Mouse (Mus musculus): Measurements from ENCODE around the gene Miip. TPM values are rescaled to one million over a fixed set of nuclear protein-coding genes. Genes with fewer than 3 reads are reported as not detected.
A peak's percentile ranks its signal among the peaks of the same experiment; 100 is the strongest.

The Miip gene
- total RNA-seq (2021) = 1 to 10 TPM; 9.1 TPM
- long read RNA-seq, experiment 1, transcript Miip-201 (10 exons, 1,813 nt) = major isoform, 6 of 27 reads
- long read RNA-seq, experiment 1, partial matches to known transcripts = 0 of 27 reads
- long read RNA-seq, experiment 1, other reads (novel, unspliced or antisense) = 18 of 27 reads
- long read RNA-seq, experiment 2, transcript Miip-201 (10 exons, 1,813 nt) = major isoform, 9 of 26 reads
- long read RNA-seq, experiment 2, partial matches to known transcripts = 1 of 26 reads
- long read RNA-seq, experiment 2, other reads (novel, unspliced or antisense) = 15 of 26 reads

GRCm38 (mm10) chr4:147868450-147869031, at the start of gene Miip, which contains the start of gene Fv1:
Gene Miip, minus strand, starts transcription at chr4:147868816.
Gene Fv1, plus strand, starts transcription at chr4:147868979.
- peak; percentile 92 for DNase-seq
- intact Hi-C loops (cut with DNase I) = no loop called here

DNA sequence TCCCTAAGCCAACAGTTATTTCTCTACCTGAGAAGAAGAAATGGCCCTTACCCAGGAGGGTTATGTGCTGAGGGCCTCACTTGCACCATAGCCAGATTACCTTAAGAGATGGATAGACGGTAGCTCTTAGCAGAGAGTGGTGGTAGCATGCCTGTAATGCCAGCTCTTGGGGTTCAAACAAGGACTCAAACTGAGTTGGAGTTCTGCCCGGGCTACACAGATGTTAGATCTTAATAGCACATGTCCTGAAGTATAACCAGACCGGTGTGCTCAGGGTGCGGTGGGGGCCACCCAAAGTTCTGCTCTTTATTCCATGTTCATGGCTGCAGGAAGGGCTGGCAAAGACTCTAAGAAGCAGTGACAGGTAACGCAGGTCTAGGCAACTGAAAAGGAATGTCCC, 40.9 kb upstream of the Miip start:
- DNase-seq = peak; percentile 33 to 65
- intact Hi-C loops (cut with DNase I) = no loop called here

- intact Hi-C loops (cut with DNase I) = no loop called here
Observed at GRCm38 (mm10) chr4:147906230-147906629, 37.6 kb upstream of the Miip start.

GRCm38 (mm10) chr4:147905090-147905659, 36.6 kb upstream of the Miip start:
- intact Hi-C loops (cut with DNase I) = no loop called here

More at GRCm38 (mm10) chr4:147906230-147906629, 37.6 kb upstream of the Miip start:
- DNase-seq = no peak

GRCm38 (mm10) chr4:147904313-147905089, 35.9 kb upstream of the Miip start, which contains the start of gene Mfn2:
Gene Mfn2, minus strand, starts transcription at chr4:147904704.
- DNase-seq = peak; percentile 88 to 92
- intact Hi-C loops (cut with DNase I) = no loop called here

More at GRCm38 (mm10) chr4:147905090-147905659, 36.6 kb upstream of the Miip start:
- no peak for DNase-seq

DNA sequence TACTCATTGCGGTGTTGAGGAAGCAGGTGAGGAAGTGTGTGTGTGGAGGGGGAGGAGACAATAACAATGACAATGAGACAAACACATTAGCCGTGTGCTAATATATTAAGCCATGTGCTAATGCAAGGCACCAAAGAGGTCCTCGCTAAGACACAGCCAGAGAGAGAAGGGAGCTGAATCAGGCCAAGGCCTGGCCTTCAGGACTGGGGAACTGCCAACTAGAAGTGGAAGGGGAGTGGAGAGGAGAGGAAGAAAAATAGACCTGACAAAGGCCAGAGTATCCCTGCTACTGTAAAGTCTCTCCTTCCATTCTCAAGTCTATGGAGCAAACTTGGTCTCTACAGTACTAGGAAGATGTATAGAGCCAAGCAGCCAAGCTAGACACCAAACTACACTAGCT, 35.0 kb upstream of the Miip start:
- no peak for DNase-seq
- intact Hi-C loops (cut with DNase I) = no loop called here

DNA sequence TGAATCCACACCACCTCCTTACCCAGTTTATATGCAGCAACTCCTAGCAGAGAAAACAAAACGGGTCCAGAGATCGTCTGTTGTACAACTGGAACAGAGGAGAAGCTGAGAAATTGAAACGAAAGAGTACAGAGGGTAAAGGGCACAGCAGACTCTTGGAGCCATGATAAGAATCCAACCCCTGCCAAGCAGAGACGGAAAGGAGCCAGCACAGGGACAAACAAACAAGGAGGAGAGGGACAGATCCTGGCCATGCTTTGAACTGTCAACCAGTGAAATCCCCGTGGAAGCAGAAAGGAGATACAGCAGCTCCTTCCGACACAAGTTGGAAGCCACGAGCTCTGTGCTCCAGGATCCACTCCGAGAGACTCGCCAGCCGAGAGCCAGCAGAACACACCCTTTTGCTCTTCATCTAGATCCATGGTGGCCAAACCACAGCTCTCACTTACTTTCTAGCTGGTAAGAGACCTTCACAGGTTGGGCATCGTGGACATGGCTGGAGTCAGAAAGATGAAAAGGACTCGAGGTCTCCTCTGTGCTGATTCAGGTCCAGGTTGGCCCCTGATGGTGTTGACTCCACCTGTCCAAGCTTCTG, 34.4 kb upstream of the Miip start:
- no peak for DNase-seq
- intact Hi-C loops (cut with DNase I) = no loop called here

DNA sequence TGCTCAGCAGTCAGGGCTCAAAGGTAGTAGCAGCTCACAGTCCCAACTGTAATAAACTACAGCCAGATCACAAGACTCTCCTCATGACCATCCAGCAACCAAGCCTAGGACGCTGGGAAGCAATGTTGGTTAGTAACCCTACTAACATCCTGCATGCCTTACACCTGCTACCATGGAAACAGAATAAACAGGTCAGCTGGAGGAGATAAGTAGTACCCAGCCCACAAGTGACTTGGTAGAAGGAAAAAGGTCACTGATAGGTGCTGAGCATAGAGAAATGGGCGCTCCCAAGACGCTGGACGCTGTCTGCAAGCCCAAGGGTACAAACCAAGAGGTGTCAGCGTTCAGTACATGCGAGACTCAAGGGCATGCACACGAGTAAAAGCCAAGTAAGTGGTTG, 31.8 kb upstream of the Miip start:
- no peak for DNase-seq
- intact Hi-C loops (cut with DNase I) = no loop called here

DNA sequence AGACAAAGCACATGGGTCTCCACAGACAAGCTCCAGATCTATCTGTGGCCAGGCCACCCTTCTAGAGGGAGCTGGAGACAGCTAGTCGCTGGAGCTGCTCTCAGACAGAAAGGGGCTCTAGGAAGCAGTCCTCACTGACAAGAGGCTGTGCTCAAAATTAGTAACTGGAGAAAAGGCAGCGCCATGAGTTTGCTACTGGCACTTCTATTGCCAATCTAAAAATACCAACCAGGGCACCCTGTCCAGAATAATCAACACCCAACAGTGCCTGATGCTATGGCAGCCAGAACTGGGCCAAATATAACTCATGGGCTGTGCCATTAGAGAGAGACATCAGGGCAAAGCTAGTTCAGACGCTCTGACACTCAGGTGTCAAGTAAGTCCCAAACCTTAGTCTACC, 28.7 kb upstream of the Miip start:
- DNase-seq = peak in 1 of 2 experiments; percentile 50
- intact Hi-C loops (cut with DNase I) = no loop called here

DNA sequence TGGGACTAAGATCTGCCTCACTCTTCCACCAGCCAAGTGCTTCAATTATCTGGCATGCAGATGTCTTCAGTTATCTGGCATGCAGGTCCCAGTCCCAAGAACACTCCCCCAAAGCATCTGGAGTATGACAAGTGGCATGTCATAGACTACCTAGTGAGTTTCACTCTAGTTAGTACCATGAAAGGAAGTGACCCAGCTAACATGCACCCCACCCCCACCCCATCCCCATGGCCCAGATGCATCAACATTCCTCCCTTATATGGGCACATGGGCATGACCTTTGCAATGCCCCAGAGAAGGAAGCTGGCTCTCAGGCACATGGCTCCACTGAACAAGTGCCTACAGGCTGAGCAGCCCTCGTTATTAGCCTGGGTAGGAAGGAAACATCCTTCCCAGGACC, 27.8 kb upstream of the Miip start:
- intact Hi-C loops (cut with DNase I) = no loop called here
- DNase-seq = no peak

DNA sequence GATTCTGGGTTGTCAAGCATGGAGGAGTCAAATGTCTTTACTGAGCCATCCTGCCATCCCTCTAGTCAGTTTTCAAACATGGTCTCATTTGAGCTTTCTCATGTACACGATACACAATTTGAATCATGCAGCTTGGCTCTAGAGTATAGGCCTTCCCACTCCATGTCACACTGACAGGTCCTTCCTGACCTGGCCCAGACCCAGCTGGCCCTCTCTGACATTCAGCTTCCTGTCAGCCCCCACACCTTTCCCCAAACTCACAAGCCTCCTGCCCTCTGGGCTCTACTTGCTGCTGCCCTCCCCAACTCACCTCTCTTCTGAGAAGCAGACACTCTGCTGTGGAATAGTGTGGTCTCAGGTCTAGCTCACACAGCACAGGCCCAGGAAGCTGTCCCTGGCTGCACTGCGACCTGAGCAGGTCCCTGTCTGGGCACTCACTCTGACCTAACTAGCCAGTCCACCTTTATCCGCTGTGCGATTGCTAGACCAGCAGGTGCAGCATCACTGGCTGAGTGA, 27.3 kb upstream of the Miip start:
- peak in 1 of 2 experiments; percentile 49 for DNase-seq
- intact Hi-C loops (cut with DNase I) = no loop called here

- intact Hi-C loops (cut with DNase I) = no loop called here
- DNase-seq = no peak
Observed at GRCm38 (mm10) chr4:147890341-147890740, 21.7 kb upstream of the Miip start.

GRCm38 (mm10) chr4:147888237-147888636, 19.6 kb upstream of the Miip start:
- DNase-seq = no peak

GRCm38 (mm10) chr4:147887277-147887676, 18.7 kb upstream of the Miip start:
- no peak for DNase-seq
- intact Hi-C loops (cut with DNase I) = no loop called here

More at GRCm38 (mm10) chr4:147888237-147888636, 19.6 kb upstream of the Miip start:
- intact Hi-C loops (cut with DNase I) = no loop called here

DNA sequence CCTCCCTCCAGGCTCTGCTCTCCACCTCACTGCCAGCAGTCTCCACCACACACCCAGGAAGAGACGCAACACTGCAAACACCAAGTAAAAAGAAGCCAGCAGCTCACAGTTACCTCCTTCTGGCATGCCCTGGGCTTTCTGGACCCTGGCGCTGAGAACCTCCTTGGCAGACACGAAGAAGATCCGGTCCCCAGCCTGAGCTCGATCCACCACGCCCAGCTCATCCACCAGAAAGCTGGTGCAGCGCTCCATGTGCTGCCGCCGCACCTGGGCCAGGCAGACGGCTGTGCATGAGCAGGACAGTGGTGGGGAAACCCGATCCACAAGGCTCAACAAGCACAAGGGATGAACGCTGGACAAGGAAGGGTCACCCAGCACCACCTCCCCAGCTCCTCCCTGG, 17.5 kb upstream of the Miip start:
- no peak for DNase-seq
- intact Hi-C loops (cut with DNase I) = no loop called here

DNA sequence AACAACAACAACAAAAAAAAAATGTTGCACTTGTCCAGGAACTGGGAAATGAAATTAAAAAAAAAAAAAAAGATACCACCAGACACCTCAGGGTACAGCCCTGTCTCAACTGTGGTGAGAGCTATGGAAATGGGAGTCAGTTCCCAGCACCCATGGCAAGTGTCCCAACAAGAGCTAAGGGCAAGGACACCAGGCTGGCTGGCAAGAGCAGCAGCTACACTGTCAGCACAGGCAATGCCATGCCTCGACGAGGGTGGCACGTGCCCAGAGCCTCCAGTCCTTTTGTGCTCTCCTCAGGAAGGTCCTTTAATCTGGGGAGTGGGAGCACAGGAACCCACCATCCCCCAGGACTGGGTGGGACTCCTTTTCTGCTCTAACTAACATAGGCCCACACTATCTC, 15.5 kb upstream of the Miip start:
- no peak for DNase-seq
- intact Hi-C loops (cut with DNase I) = no loop called here

DNA sequence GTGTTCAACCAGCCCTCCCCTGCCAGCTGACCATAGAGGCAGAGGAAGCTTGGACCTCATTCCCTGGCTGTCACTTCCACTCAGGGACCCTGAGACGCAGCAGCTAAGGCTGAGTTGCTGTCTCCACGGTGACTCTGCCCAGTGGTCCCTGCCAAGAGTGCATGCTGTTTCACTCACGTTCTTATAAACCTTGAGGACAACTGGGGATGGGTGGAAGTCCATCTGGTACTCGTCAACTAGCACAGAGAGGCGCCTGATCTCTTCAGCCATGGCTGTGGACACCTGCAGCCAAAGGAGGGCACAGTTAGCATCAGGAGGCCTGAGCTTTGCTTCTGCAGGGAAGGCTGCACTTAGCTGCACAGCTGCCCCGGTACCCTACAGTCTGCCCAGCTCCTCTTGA, 14.4 kb upstream of the Miip start:
- no peak for DNase-seq
- intact Hi-C loops (cut with DNase I) = no loop called here

DNA sequence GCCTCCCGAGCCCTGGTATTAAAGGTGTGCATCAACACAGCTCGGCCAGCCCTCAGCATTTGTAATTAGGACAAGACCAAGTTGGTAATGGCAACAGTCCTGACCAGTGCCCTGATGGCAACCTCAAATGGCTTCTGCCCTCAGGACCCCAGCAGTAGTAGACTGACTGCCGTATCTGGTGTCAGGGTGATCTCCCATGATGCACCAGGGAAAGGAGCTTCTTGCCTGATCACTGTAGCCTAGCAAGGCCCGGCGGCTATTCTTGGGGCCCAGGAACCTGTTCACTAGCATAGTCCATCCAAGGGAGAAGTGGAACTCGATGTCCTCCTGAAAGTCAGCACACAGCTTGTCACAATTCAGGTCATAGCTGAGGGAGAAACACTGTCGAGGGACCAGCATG, 13.2 kb upstream of the Miip start:
- intact Hi-C loops (cut with DNase I) = no loop called here
- DNase-seq = no peak

DNA sequence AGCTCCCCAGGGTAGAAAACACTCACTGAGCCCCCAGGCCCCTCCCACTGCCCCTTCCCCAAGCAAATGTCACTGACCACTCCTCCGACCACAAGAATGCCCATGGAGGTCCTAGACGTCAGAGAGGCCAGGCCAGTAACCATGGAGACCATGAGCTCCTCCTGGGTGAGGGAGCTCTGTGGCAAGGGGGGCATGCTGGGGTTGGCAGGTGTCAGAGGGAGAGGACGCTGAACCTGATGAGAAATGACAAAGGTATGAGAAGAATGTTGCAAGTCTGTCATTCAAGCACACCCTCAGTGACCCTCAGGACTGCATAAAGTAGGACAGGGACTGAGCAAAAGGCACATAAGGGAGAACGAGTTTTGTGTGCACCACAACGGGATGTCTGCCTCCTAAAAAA, 11.2 kb upstream of the Miip start:
- intact Hi-C loops (cut with DNase I) = no loop called here
- DNase-seq = no peak

- intact Hi-C loops (cut with DNase I) = no loop called here
- DNase-seq = no peak
Observed at GRCm38 (mm10) chr4:147879456-147879855, 10.8 kb upstream of the Miip start.
